Mouse (Mus musculus): ENCODE measurements around the gene Slitrk2.

Slitrk2 gene

DNA sequence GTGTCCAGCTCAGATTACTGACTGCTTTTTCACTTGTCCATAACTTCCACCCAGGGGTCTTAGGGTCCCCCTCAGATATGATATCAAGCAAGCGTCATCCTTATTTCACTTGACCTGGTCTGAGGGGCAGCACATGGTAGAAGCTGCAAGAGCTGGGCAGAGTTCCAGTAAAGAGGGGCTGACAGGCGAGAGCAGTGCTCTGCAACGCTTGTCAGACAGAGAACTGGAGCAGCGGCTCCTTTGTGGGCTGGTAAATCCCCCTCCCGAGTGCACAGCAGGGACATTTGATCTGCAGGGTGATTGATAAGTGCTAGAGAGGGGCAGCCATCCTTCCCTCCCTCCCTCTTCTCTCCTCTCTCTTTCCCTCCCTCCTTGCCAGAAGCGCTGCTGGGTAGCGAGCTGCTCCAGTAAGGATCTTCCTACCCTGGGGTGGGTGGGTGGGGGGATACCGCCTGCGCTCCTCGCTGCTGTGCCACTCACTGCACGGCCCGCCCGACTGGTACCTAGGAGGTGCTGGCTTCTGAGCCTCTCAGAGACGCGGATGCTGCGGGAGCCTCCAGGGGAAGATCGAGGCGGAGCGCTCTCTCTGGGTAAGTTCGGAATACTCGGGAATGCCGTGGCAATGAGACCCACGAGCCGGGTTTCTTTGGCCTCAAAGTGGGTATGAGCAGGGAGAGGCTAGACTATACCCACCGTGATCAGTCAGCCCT, at the start of gene Slitrk2:
Gene Slitrk2, plus strand, starts transcription at position 408 of the 710 bp plus-strand sequence.
- no peak for DNase-seq

DNA sequence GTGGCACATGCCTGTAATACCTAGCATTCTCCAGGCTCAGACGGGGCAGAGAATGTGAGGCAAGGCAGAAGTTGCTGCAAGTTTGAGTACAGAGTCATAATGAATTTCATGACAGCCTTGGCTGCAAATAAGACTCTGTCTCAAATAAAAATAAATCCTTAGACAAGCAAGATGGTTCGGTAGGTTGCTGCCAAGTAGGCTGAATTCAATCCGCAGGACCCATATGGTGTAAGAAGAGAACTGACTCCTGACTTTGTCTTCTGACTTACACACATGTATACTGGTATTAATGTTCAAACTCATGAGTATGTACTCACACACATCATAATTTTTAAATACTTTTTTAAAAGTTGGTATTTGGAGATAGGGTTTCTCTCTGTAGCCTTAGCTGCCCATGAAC, 43.6 kb upstream of the Slitrk2 start:
- DNase-seq, result no peak

DNA sequence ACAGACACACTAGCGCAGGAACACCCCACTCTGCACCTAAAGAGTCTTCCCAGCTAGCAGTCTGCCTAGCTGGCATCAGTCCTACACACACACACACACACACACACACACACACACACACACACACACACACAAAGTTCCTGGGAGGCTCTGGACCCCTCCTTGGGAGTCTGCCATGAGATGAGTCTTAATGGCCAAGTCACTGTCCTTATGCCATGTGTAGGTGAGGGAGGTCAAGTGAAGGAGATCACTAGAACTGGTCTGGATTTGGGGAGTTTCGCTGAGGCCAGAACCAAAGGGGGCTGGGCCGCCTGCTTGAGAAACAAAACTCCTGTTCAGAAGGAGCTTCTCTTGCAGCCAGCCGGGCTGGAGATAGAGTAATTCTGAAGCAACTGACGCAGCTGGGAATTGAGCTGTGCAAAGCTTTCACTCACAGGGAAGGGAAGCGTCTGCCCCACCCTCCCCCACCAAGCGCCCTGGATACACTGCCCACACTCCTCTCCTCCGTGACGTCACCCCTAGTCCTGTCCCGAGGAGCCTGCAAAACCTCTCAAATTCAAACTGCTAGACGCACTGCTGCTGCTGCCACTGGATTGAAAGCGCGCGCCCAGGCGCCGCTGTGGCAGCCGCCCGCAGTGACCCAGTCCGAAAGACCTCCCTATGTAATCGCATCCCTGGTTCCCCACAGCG, 3.5 kb downstream of the Slitrk2 start:
- DNase-seq, result peak; percentile 92

DNA sequence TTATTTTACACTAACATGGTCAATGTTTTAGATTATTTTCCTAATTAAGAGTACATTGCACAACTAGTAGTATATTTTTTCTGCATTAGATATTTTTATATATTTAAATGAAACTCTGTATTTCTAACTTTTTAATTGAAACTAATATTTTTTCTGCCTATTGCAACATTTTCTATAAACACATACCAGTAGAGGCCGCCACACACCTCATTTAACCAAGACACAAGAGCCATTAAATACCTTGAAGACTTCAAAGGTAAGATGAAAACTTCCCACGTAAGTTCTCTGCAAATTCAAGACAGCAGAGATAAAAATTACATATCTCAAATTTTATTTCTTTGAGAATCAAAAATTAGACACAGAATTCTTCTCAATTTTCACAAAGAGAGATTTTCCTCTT, 8.2 kb downstream of the Slitrk2 start:
- DNase-seq, result no peak

DNA sequence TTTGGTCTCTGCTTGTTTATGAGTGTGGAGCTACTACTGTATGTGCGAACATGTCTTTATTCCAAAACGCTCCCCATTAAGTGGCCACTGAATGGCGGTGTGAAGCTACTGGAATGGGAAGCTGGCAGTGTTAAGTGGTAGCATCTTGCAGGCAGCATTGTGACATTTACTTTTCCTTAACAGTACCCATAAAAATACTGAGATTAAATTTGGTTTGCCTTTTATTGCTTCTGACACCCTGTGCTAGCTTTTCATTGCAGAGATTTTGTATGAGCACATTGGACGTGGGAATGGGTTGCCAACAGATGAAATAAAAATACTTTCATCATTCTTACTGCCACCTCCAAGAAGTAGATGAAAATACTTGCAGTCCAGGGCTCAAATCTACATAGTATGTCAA, 27.8 kb downstream of the Slitrk2 start:
- no peak for DNase-seq

DNA sequence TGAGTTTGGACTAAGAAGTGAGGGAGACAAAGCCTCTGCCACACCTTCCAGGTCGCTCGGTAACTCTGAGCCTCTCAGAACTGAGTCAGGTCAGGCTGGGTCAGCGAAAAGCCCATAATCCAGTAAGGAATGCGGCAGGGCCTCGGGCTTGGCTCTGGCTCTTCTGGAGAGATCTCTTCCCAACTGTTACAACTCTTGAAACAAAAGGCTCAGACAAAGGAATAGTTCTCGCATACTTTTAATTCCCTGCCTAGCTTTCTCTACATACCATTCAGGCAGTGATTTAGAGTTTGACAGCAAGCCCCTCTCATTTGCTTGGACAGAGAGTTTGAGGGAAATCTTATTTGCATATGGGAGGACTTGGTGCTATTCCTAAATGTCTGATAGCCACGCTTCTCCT, 29.5 kb downstream of the Slitrk2 start:
- no peak for DNase-seq

All from heart, adult 11 months (tissue).